Mouse (Mus musculus) heart, adult 8-10 months (tissue): Measurements from ENCODE around the gene Ap5b1. TPM values are rescaled to one million over a fixed set of nuclear protein-coding genes. Genes with fewer than 3 reads are reported as not detected.

ENCODE experiments used
- DNase-seq: peaks from one replicate; pipeline ENCODE4 v3.0.0; 2022; ENCODE audit warnings: low spot score
- total RNA-seq, 4 experiments: library from RNA; stranded (reverse); gene quantifications; 2 replicates each; pipeline ENCODE4 v1.2.4; 2022

The Ap5b1 gene
- 1 to 10 TPM; 2.3 to 3.2 (median 2.7) TPM for total RNA-seq

DNA sequence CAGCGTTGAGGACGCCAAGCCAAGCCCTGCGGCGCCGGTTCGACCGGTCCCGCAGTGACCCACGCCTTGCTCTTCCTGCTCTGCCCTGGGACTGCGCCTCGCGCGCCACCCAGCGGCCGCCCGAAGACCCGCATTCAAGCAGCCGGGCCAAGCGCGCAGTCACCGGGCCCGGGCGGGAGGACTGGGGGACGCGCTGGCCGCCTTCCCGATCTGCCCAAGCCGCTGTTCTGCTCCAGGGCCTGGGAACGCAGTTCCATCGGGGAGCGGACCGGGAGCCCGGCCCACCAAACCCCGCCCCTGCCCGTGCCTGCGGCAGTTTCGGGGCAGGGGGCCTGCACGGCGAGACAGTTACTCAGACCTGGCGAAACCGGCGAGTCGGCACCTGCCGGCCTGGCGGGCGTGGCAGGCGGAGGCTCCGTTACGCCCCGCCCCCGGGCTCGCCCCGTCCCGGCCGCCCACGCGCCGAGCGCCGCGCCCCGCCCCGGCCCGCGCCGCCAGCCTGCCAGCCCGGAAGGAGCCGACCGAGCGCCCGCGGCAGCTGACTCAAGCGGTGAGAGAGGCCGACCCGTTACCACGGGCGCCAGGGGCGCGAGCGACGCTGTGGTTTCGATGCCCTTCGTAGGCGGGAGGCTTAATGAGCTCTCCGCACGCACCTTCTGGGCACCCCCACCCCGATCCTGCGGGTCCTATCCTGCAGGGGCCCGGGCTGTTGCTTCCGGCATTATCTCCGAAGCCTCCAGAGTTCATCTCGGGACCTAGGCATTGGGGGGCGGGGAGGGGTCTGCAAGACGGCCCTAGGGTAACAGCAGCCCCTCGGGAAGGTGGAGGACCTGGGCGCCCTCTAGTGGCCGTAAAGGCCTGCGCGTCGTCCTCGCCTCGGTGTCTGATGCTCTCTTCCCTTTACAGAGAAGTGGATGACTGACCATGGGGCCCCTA is at the start of gene Ap5b1:
Gene Ap5b1, plus strand, starts transcription at position 492 of the 936 bp plus-strand sequence.
- DNase-seq = peak; percentile 89

DNA sequence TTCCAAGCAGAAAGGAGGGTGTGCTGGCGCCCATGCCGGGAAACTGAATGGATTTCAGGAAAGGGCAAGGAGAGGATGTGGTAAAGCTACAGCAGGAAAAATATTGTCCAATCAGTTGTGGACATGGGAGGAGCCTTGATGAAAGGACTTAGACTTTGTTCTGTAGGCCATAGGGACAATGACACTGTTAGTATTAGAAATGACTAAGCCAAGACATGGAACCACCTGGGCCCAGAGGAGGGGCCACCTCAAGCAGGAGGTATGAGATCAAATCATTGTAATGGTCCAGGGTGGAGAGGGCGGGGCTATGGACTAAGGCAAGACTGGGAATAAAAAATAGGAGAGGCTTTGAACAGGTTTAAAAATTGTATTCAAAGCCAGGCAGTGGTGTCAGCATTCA is 49.1 kb upstream of the Ap5b1 start:
- DNase-seq = no peak

DNA sequence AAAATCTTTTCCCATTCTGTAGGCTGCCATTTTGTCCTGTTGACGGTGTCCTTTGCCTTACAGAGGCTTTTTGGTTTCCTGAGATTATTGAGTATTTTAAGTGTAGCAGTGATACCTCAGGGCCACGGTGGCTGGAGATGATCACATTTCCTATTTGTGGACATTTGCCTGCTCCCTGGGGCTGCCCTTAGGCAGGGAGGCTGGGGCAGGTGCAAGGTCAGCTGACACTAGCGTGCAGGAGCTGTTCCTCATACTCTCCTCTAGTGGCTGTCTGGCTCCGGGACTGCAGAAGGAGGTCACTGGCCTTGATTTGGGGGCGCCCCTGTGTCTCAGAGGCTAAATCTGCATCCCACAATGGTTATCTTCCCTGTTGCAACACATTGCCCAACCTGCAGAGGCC is 42.6 kb upstream of the Ap5b1 start:
- DNase-seq = no peak

DNA sequence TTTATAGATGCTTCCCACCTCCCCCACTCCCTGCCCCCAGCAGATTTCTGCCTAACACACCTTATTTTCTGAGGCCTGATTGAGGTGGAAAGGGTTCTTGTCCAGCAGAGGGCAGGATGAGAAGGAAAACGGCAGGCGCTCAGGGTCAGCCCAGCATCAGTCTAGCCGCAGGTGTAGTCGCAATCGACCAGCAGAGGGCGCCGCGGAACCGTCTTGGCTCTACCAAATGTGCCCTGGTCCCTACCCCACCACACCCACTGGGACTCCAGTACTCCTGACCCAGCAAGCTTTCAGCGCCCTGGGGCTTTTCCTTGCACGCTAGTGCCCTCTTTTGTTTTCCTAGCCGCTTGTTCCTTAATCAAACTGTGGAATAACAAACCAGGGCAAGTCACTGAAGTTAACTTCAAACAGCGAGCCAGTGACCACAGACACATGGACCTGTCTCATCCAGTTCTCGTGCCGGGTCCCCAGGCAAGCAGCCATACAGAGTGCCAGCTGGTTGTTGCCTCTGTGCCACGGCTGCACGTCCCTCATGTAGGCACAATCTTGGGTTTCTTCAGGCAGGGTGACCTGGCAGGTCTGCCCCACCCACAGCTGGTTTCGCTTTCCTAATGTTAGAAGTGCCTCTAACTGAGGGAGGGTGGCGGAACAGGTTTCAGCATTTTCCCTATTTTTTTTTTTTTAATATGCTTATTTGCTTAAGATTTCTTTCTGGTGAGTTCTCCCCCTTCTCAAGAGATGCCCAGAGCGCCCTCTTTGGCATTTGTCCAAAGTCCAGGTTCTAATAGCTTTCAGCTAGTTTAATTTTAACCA is 38.3 kb upstream of the Ap5b1 start:
- DNase-seq = peak; percentile 97

DNA sequence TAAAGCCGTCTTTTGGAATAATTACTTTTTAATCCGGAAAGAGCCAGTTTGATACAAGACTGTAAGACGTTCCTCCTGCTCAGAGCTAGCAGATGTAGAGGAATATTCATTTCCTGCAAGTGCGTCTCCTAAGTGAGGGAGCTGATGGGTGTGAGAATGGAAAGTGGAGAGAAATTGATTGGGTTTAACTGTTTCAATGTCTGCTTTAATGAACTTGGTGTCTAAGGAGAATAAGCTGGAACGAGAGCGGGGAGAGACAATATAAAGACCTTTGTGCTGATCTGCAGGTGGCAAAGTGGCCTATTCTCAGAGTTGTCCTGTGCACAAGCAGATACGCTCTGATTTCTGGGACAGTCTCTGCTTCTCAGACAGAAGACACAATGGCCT is 37.7 kb upstream of the Ap5b1 start:
- no peak for DNase-seq

DNA sequence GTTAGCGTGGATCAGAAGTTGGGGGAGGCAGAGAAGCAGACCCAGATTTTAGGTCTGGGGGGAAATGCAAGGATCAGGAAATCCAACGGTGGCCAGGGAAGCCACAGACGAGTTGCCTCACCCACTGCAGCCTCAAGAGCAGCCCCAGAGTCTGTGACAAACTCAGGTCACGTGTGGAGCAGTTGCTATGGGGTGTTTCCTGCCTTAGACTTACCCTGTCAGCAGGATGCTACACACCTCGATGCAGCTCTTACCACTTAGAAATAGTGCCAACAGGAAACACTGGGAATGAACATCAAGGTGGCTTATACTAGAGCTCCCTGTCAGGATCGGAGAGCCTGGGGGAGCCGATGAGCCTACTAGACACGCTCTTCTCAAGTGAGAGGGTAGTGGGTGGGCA is 35.3 kb upstream of the Ap5b1 start:
- DNase-seq = no peak

DNA sequence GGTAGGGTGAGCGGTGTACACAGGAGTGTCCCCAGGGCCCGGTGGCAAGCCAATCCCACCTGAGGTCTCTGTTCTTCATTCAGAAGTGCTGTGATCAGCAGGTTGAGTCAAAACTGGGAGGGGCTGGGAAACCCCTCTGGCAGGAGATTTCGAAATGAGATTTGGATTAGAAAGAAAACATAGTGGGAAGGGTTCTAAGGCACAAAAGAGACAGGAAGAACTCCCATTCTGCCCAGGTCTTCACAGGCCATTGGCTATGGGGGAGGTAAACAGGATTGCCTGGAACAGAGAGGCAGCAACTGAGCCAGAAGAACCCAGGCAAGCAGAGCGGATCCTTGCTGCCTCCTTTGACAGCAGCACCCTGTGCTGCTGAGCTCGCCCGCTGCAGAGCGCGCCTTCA is 29.0 kb upstream of the Ap5b1 start:
- no peak for DNase-seq

DNA sequence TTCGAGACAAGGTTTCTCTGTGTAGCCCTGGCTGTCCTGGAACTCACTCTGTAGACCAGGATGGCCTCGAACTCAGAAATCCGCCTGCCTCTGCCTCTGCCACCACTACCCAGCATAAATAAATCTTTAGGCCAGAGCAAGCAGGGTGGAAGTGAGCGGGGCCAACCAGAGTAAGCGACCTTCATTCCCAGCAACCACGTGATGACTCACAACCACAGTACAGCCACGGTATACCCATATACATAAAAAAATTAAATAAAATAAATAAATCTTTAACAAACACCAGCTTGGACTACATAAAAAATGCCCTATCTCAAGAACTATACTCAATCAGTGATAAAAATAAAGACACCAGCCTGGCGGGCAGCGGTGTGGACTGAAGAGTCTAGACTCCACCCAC is 24.5 kb upstream of the Ap5b1 start:
- no peak for DNase-seq

DNA sequence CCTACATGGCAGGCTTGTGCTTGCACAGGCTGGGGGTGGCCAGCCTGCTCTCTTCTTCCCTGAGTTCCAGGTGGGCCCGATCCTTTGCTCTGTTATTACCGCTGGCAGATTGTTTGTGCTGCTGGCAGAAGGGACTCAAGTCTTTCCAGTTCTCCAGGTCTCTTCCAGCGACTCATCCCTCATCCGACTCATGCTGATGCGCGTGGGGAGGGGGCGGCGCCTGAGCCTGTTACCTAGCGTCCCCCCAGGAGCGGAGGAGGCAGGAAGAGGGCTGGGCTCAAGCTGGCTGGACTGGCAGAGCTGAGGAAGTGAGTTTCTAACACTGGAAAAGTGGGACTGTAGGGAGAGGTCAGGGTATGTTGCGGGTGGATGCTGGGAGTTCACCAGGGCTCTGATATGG is 23.8 kb upstream of the Ap5b1 start:
- DNase-seq = no peak

DNA sequence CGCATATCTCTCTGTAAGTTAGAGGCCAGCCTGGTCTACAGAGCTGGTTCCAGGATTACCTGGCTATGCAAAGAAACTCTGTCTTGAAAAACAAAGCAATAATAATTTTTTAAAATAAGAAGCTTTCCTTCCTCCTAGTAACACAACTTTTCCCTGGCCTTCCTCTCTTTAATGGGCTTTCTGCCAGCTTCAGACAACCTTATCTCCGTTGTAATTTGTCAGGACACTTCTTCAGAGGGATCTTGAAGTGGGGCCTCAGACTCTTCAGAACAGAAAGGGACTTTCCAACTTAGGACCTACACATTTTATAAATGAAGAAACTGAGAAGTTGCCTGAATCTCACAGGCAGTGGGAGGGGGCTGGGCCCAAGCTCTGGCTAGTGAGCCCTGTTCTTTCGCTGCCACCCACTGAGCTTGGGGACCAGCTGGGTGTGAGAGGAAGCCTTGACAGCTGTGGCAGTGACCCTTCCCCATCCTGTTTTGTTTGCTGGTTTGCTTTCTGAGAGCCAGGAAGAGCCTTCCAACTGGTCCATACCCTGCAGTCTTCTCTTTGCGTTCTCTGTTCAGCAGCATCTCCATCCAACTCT is 20.3 kb upstream of the Ap5b1 start:
- DNase-seq = no peak

DNA sequence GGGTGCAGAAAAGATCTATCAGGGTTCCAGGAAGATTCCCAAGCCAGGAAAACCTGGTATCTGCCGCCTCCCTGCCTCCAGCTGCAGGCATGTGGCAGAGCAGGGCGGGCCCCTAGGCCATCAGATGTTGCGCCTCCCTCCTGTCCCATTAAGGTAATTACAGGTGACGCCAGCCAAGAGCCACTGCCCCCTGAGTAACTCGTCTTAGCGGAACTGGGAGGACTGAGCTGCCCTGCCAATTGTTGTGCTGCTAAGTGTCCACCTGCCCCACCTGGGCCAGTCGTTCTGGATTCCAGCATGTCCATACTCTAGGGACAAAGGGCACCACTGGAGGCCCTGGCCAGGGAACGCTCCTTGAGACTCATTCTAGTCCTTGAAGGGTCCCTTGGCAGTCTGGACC is 14.0 kb upstream of the Ap5b1 start:
- no peak for DNase-seq

DNA sequence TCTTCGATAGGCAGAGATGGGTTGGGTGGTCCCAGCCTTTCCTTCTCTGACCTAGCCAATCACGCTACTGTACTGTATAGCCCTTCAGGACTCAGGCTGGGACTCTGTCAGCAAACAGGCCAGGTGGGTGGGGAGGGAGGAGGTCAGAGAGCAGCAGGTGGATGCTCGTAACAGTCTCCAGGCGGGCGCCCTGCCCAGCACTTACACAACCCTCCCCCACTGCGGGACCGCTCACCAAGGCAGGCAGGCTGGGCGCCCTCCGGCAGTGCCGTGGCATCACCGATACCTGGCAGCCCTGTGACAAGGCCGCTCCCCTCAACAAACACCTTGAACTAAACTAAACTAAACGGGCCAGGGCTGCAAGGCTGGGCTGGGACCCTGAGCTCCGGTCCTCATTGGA is 13.6 kb upstream of the Ap5b1 start:
- no peak for DNase-seq

DNA sequence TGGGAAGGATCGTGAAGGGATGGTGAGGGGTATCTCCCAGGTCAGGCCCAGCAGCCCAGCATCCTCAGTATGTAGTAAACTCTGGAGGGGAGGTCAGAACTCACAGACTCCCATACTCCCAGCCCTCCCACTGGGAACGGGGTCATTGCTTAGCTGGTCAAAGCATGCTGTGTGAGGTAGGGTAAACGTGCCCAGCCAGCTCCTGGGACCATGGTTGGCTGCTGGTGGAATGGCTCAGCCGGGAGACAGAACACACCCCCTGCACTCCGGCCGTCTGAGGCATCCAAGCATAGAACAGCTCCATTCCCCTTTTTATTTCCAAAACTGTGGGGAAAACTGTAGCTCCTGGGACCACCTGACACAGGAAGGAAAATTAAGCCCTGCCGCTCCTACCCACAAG is 9.7 kb upstream of the Ap5b1 start:
- no peak for DNase-seq

DNA sequence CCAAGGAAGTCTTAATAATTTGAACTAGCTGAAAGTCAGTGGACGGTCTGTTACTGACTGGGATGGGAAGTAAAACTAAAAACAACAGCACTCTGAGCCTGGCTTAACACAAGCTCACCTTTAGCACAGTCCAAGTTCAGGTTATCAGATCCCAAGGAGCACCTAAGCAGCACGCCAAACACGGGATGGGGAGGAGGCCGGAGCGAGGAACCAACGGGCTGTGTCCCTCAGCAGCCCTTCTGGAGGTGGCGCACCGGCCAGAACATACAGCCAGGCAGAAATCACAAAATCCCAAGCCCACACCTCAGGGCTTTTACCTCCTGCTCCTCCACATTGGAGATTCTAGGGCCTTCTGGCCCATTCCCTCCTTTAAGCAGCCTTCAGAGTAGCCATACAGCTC is 9.1 kb upstream of the Ap5b1 start:
- no peak for DNase-seq

DNA sequence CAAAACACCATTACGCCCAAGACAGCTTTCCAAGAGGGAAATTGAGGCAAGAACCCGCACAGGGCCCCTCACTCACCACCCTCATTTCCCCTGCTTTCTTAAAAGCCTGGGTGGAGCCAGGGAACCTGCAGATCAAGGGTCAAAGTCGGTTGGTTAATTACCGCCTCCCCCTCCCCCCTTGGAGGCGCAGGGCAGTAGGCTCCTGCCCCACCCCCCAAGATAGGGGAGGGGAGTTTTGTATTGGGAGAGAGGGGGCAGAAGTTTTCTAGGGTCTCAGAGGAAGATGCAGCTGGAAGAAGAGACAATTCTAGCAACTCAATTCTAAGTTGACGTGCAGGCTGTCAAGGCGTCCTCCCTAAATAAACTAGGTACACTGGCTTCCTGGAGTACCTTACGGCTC is 8.6 kb upstream of the Ap5b1 start:
- no peak for DNase-seq

DNA sequence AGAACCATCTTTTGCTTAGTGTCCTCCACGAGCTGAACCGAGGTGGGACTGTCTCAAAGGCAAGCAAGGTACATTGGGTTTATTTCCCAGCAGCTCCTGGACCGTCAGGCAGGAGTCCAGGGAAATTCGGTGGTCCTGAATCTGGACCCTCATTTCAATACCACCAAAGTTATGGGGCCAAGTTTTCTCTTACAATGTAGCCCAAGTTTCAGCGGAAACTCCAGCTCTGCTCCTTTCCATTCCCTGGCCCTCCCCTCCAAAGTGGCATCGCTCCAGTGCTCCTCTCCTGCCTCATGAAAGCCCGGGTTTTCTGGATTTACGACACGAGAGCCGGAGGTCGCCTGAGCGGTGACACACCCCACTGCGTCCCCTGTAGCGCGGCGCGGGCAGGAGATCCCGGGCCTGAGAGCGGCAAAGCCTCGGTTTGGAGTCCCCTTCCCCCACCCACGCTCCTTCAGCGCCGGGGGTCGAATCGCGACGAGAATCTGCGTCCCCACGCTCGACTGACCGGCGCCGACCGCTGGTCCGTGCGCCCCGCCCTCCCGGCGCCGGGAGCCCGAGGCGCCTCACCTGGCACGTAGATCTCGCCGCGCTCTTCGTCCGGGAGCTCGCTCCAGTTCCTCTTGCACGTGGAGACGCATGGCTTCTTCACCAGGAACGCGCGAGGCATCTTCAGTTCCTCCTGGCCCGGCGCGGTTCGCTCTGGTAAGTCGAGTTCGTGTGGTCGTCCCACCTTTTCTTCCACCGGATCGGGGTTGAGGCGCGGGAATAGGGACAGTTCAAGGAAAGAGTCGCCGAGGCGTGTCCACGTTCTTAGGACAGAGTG is 8.0 kb upstream of the Ap5b1 start:
- DNase-seq = no peak

DNA sequence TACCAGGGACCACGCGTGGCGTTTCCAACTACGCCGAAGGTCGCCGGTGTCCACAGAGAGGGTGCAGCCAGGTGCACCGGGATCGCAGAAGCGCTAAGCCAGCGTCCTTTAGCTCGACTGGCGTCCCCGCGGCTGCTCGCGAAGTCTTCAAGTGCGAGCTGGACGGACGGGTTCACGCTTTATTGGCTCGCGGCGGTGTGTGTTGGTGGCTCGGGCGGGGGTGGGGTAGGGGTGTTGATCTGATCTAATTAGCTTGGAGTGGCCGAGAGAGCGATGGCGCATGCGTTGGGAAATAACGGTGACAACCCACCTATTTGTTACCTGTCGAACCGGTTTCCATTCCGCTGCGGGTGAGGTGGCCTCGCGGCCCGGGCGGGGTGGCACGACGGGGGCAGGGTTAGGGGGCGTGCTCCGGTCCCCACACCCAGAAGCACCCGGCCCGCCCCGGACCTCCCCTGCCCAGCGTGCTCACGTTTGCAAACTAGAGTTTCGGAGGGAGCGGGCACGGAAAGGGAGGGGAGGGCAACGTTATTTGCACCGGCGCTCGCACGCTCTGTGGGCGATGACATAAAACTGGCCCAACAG is 7.3 kb upstream of the Ap5b1 start, which contains the start of gene Ovol1:
Gene Ovol1, minus strand, starts transcription at position 190 of the 585 bp plus-strand sequence.
- no peak for DNase-seq

DNA sequence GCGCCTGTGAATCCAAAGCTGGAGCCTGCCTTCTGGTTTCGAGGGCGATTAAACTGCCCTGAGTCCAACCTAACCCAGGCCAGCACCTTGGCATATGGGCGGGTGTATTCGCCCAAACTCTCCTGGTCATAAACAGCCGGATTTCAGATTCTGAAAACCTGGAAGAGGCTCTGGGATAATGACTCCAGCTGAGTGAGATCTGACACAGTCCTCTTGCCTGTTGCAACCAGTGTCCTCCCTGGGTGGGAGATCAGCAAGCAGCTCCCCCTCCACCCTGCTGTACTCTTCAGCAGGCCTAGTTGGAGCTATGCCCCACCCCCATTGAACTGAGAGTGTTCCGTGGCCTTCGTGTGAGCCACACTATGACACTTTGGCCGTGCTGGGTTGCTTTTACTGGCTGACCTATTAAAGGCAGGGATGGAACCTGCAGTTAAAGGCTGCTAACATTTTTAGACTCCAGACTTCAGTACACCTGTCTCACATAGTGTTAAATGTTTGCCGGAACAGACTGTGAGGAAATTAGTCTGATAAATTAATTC is 6.5 kb upstream of the Ap5b1 start:
- no peak for DNase-seq

DNA sequence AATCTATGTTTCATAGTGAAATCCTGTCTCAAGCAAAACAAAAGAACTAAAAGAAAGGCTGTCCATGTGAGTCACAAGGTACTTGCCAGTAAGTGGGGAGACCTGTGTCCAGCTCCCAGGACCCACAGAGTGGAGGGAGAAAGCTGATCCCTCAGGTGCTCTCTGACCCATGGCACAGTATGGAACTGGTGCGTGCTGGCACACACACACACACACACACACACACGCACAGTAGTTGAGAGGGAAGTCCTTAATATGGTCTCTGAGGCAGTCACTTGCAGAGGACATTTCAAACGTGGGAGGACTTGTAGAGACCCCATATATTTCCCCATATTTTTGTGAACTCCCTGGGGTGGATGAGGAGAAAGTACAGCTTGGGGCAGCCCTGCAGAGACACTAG is 5.9 kb upstream of the Ap5b1 start:
- DNase-seq = no peak

DNA sequence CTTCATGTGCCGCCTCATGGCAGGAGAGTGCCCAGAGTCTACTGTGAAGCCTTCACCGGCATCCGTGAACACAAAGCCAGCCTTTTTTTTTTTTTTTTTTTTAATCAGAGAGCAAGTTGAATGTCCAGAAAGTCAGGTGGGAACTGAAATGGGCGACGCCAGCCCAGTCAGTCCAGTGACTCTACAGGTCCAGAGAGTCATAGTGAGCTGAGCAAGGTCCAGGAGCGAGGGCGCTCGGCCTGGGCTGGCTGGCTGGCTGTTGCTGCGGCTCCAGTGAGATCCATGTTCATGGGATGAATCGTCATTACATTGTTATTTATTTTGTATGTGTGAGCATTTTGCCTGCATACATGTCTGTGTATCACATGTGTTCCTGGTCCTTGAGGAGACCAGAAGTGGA is 5.0 kb upstream of the Ap5b1 start:
- DNase-seq = no peak

DNA sequence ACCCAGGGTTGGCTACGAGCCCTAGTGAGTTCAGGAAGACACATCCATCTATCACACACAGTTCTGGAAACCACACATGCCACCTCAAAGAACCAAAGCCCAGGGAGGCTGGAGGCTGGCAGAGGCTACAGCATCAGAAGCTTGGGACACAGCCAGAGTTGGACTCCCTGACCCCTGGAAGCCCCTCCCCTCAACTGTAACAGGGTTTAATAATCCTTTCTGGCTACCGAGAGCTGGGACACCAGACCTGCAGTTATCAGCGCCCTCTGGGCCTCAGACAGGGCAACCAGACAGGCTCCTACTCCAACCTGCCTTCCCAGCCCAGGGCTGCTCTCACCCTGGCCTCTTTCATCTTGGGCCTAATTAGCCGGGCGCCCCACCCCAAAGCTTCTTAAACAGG is 1.5 kb upstream of the Ap5b1 start:
- DNase-seq = no peak
